Mouse (Mus musculus): ENCODE measurements around the gene Vmn2r65. TPM values are rescaled to one million over a fixed set of nuclear protein-coding genes. Genes with fewer than 3 reads are reported as not detected.

The Vmn2r65 gene
- polyA plus RNA-seq (2015; fragmentation: Nextera tagmentation; extraction: Ambion mirVana) = not detected in 2 replicates

- no peaks in the 10 kb centered on the region for H3K4me1 ChIP-seq
- H3K9me3 ChIP-seq = no peaks in the 10 kb centered on the region
- no peak within 1 kb of the TSS for H3K4me3 ChIP-seq
- no peak for ATAC-seq (ENCODE audit: insufficient number of reproducible peaks, low FRiP score, low TSS enrichment, low read depth)
- no peak within 1 kb of the TSS for H3K4me2 ChIP-seq
- no peak within 1 kb of the TSS for H3K9ac ChIP-seq
- no peak within 1 kb of the TSS for H3K27ac ChIP-seq
- no peaks in the 10 kb centered on the region for H3K27me3 ChIP-seq
- 47% methylated on average over 1 of the region's 1 CpGs for WGBS
- no peaks in the 10 kb centered on the region for H3K36me3 ChIP-seq
Observed at GRCm38 (mm10) chr7:84964015-84964414, at the start of gene Vmn2r65. TSS of gene Vmn2r65 (minus strand) at chr7:84964115.

DNA sequence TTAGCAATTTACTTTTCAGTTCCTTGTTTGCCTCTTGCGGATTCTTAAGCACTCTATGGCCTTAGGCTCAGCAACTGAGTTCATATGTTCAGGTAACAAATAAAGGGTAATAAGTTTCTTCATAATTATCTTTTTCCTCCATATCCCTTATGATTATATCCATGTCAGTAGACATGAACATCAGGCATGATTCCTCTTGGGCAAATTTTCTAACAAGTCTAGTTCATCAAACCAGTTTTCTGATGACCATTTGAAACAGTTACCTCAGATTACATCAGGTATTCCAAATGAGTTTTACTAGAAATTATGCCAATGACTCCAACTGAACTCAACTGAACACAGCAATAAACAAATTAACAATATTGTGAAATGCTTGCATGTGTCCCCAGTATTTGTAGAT, 48.3 kb upstream of the Vmn2r65 start, which contains the start of gene Vmn2r66:
TSS of gene Vmn2r66 (minus strand) at position 101 of the 400 bp plus-strand sequence.
- no peaks in the 10 kb centered on the region for H3K36me3 ChIP-seq
- no peak for ATAC-seq (ENCODE audit: insufficient number of reproducible peaks, low FRiP score, low TSS enrichment, low read depth)
- no peaks in the 10 kb centered on the region for H3K4me1 ChIP-seq
- H3K4me3 ChIP-seq = no peak within 1 kb of the TSS
- H3K4me2 ChIP-seq = no peak within 1 kb of the TSS
- WGBS = 84% methylated on average over 1 of the region's 1 CpGs
- no peaks in the 10 kb centered on the region for H3K27me3 ChIP-seq
- no peak within 1 kb of the TSS for H3K27ac ChIP-seq
- H3K9me3 ChIP-seq = no peaks in the 10 kb centered on the region
- no peak within 1 kb of the TSS for H3K9ac ChIP-seq

GRCm38 (mm10) chr7:84996694-84997093, 32.8 kb upstream of the Vmn2r65 start:
- Histone ChIP-seq H3K4me2 (no peak overlapping the region), H3K36me3 (no peaks in the 10 kb centered on the region), H3K4me1 (no peaks in the 10 kb centered on the region), H3K9ac (no peak overlapping the region), H3K27ac (no peak overlapping the region), H3K9me3 (no peaks in the 10 kb centered on the region), H3K4me3 (no peak overlapping the region), H3K27me3 (no peaks in the 10 kb centered on the region)
- WGBS = 73% methylated on average over 2 of the region's 2 CpGs
- no peak for ATAC-seq (ENCODE audit: insufficient number of reproducible peaks, low FRiP score, low TSS enrichment, low read depth)

Other genes starting within 250 kb of the Vmn2r65 start
- not detected in 2 replicates for gene Olfr291, start 110.6 kb downstream of the Vmn2r65 start, polyA plus RNA-seq (2015; fragmentation: Nextera tagmentation; extraction: Ambion mirVana)
- gene Vmn2r66, start 48.2 kb upstream of the Vmn2r65 start, polyA plus RNA-seq (2015; fragmentation: Nextera tagmentation; extraction: Ambion mirVana) = not detected in 2 replicates
- not detected in 2 replicates for gene Vmn2r67, start 191.9 kb upstream of the Vmn2r65 start, polyA plus RNA-seq (2015; fragmentation: Nextera tagmentation; extraction: Ambion mirVana)